Mouse (Mus musculus) lung, embryonic 16.5 days (tissue): ENCODE data around the gene Ddx51. TPM values are rescaled to one million over a fixed set of nuclear protein-coding genes. Genes with fewer than 3 reads are reported as not detected.

Source experiments
- ATAC-seq: fragments of 200-750 bp; cut with Nextera tagmentation; 2 replicates; pipeline ENCODE4 v1.8.0; 2017; ENCODE audit warnings: low read depth, mild to moderate bottlenecking, moderate library complexity
- H3K27ac ChIP-seq: fragments of 300-500 bp; sonication (generic); 2 replicates; pipeline ENCODE4 v1.5.1; 2014; ENCODE audit warnings: mild to moderate bottlenecking, control low read depth, low read length
- H3K27me3 ChIP-seq: fragments of 300-500 bp; sonication (generic); 2 replicates; pipeline ENCODE4 v1.6.1; 2014; ENCODE audit warnings: low read depth, low read length, mixed read lengths; ENCODE audit not compliant: control insufficient read depth, insufficient read depth
- H3K36me3 ChIP-seq: fragments of 300-500 bp; sonication (generic); 2 replicates; pipeline ENCODE4 v1.6.1; 2014; ENCODE audit warnings: low read length; ENCODE audit not compliant: control insufficient read depth, insufficient read depth
- H3K4me1 ChIP-seq: fragments of 300-500 bp; sonication (generic); replicated peaks from 2 replicates; pipeline ENCODE4 v1.6.1; 2014; ENCODE audit warnings: low read length, mixed read lengths; ENCODE audit not compliant: control insufficient read depth, insufficient read depth
- H3K4me2 ChIP-seq: fragments of 300-500 bp; sonication (generic); 2 replicates; pipeline ENCODE4 v1.6.1; 2014; ENCODE audit warnings: low read depth, low read length, control low read depth
- H3K4me3 ChIP-seq: fragments of 300-500 bp; sonication (generic); 2 replicates; pipeline ENCODE4 v1.5.1; 2014; ENCODE audit warnings: mild to moderate bottlenecking, low read length, control low read depth
- H3K9ac ChIP-seq: fragments of 300-500 bp; sonication (generic); 2 replicates; pipeline ENCODE4 v1.6.1; 2014; ENCODE audit warnings: low read length, control low read depth
- H3K9me3 ChIP-seq: fragments of 300-500 bp; sonication (generic); 2 replicates; pipeline ENCODE4 v1.6.1; 2016; ENCODE audit warnings: low read length; ENCODE audit not compliant: control insufficient read depth
- WGBS: fragments of 180-500 bp; shearing (Covaris S2); extraction: QIAGEN DNeasy Blood & Tissue Kit; methylation state at CpG from one replicate; pipeline ENCODE4 v1.1.7; 2014; 5-methylcytosine and 5-hydroxymethylcytosine counted together
- polyA plus RNA-seq: library from polyadenylated mRNA; unstranded; fragments of >200 nt; fragmentation: Nextera tagmentation; extraction: Ambion mirVana; gene quantifications from 2 replicates; pipeline ENCODE4 v1.2.1, GENCODE M21; 2015

Gene Ddx51
- 15.0 and 17.5 TPM in 2 replicates for polyA plus RNA-seq

DNA sequence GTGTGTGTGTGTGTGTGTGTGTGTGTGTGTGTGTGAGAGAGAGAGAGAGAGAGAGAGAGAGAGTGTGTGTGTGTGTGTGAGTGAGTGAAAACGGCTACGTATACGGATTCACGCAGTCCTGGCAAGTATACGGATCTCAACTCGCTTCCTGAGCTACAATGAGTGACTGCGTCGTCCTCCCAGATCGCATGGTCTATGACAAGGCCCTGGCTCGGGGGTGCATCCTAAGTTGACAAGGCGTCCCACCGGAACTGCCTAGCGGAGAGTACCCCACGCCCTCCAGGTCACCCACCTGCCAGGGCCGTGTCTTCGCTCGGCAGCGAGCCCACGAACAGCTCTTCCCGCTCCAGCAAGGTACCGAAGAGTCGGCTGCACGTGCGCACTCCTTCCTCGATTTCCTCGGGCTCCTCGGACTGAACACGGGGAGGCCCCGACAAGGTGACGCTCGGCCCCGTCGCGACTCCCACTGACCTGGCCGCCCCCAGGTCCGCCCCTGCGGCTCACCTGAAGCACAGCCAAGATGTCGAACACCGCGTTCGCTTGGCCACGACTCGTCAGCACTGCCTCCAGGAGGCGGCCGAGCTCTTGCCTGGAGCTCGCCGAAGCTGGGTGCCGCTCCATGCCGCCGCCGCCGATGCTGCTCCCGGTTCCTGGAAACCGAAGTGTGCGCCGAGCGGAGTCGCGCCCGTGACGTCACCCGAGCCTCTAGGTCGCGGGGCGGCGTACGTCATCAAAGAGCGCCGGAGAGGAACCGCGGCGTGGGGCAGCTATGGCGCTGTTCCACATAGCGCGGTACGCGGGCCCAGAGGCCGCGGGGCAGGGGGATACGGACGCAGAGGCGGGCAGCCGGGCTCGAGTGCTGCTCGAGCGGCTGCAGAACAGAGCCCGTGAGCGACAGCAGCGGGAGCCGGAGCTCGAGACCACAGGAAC lies at the start of gene Ddx51, which contains the start of gene Noc4l:
TSS of gene Ddx51 (plus strand) at position 733 of the 930 bp plus-strand sequence.
TSS of gene Noc4l (minus strand) at position 699 of the 930 bp plus-strand sequence.
- ATAC-seq, result peak; percentile 90
- Histone ChIP-seq H3K27me3 (no peaks in the 10 kb centered on the region), H3K9me3 (no peaks in the 10 kb centered on the region), H3K36me3 (peaks cover 53% of the 10 kb centered on the region), H3K4me1 (peaks cover 12% of the 10 kb centered on the region), H3K27ac (peak within 1 kb of the TSS; percentile 40; the same call in 1 of the 2 replicates), H3K4me2 (peak within 1 kb of the TSS; percentile 87), H3K4me3 (peak within 1 kb of the TSS; percentile 100), H3K9ac (peak within 1 kb of the TSS; percentile 93)
- WGBS, result under 1% methylated on average over 90 of the region's 91 CpGs

DNA sequence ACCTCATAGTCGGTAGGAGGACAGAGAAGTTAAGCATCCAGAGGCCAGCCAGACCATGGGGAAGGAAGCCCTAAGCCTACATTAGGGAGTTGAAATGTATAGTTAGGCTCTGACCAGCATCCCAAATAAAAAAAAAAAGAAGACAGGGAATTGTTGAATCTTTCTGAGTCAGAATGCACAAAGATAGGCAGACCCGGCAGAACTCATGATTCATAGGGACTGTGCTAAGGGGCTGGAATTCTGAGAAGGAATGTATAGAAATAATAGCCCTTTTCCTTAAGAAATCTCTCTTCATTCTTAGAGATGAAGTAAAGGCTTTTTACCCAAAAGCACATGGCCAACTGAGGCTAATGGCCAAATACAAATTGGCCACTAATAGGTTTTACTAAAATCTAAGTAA lies 48.9 kb upstream of the Ddx51 start:
- ATAC-seq, result no peak
- WGBS, result 86% methylated on average over 2 of the region's 2 CpGs

DNA sequence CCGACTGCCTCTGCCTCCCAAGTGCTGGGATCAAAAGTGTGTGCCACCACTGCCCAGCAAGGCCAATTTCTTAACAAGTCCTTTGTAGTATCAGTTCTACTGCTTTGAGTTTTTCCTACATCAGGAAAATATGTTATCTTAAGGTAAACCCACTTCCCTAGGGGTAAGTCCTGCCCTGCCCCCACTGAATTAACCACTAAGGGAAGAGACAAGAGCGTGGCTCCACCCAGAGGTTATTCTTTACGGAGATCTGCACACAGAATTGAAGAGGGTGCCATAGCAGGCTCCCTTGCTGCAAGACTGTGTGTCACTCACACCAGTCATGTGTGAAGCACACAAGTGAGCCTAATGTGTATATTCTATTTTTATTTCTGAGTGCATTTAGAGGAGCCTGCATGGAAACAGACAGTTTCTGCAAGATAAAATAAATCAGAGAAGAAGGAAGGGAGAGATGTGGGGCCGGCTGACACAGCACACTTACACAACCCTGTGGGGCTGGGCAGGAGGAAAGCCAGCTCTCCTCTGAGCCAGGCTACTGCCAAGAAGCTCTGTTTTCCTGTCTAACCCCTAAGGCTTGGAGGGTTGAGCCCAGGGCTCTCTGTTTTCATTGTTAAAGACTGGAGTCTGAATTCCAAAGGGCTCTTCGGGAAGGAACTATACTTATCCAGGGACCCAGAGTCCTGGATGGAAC lies 47.6 kb upstream of the Ddx51 start:
- no peaks in the 10 kb centered on the region for H3K9me3 ChIP-seq
- 38% methylated on average over 5 of the region's 5 CpGs for WGBS
- no peak overlapping the region for H3K4me3 ChIP-seq
- no peaks in the 10 kb centered on the region for H3K27me3 ChIP-seq
- no peak overlapping the region for H3K9ac ChIP-seq
- no peak for ATAC-seq
- H3K36me3 ChIP-seq, result no peaks in the 10 kb centered on the region
- no peaks in the 10 kb centered on the region for H3K4me1 ChIP-seq
- H3K4me2 ChIP-seq, result no peak overlapping the region
- H3K27ac ChIP-seq, result no peak overlapping the region

More for the DNA sequence above, 48.9 kb upstream of the Ddx51 start:
- H3K27me3 ChIP-seq, result no peaks in the 10 kb centered on the region
- H3K9ac ChIP-seq, result no peak overlapping the region
- no peak overlapping the region for H3K4me2 ChIP-seq
- H3K36me3 ChIP-seq, result no peaks in the 10 kb centered on the region
- no peaks in the 10 kb centered on the region for H3K9me3 ChIP-seq
- no peak overlapping the region for H3K4me3 ChIP-seq
- H3K27ac ChIP-seq, result no peak overlapping the region
- H3K4me1 ChIP-seq, result no peaks in the 10 kb centered on the region

GRCm38 (mm10) chr5:110607767-110608166 lies 45.5 kb upstream of the Ddx51 start:
- 29% methylated on average over 3 of the region's 3 CpGs for WGBS
- H3K4me3 ChIP-seq, result no peak overlapping the region
- no peak overlapping the region for H3K27ac ChIP-seq
- H3K36me3 ChIP-seq, result no peaks in the 10 kb centered on the region
- no peaks in the 10 kb centered on the region for H3K27me3 ChIP-seq
- no peak overlapping the region for H3K4me2 ChIP-seq
- H3K4me1 ChIP-seq, result no peaks in the 10 kb centered on the region
- no peak for ATAC-seq
- no peak overlapping the region for H3K9ac ChIP-seq
- H3K9me3 ChIP-seq, result no peaks in the 10 kb centered on the region

- H3K36me3 ChIP-seq, result no peaks in the 10 kb centered on the region
- WGBS, result 58% methylated on average over 6 of the region's 6 CpGs
Measured at GRCm38 (mm10) chr5:110608336-110608735, 44.9 kb upstream of the Ddx51 start.

DNA sequence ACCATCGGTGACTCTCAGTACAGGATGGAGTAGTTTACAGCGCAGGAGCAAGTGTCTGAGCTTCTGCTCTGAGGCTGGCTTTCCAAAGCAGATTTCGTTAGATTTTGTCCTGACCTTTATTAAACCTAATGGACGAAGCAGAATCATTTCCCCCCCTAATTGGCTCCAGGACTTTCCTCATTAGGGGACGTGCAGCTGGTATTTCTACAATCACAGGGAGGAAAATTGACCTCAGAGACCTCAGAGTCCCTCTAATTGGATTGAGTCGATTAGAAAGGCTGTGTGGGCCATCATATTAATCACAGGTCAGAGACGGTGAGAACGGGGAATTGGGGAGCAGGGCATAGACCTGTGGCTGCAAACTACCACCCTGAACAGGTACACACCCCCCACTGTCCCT lies 44.3 kb upstream of the Ddx51 start:
- Histone ChIP-seq H3K36me3 (no peaks in the 10 kb centered on the region), H3K9me3 (no peaks in the 10 kb centered on the region), H3K4me2 (no peak overlapping the region), H3K4me1 (no peaks in the 10 kb centered on the region), H3K27me3 (no peaks in the 10 kb centered on the region), H3K4me3 (no peak overlapping the region), H3K27ac (no peak overlapping the region), H3K9ac (no peak overlapping the region)
- ATAC-seq, result no peak
- 57% methylated on average over 8 of the region's 8 CpGs for WGBS

More at GRCm38 (mm10) chr5:110608336-110608735, 44.9 kb upstream of the Ddx51 start:
- ATAC-seq, result no peak
- Histone ChIP-seq H3K27me3 (no peaks in the 10 kb centered on the region), H3K4me1 (no peaks in the 10 kb centered on the region), H3K9ac (no peak overlapping the region), H3K9me3 (no peaks in the 10 kb centered on the region), H3K4me3 (no peak overlapping the region), H3K4me2 (no peak overlapping the region), H3K27ac (no peak overlapping the region)

- H3K9me3 ChIP-seq, result no peaks in the 10 kb centered on the region
- H3K4me1 ChIP-seq, result no peaks in the 10 kb centered on the region
- 72% methylated on average over 3 of the region's 3 CpGs for WGBS
- no peaks in the 10 kb centered on the region for H3K27me3 ChIP-seq
- H3K27ac ChIP-seq, result no peak overlapping the region
- H3K9ac ChIP-seq, result no peak overlapping the region
- H3K4me3 ChIP-seq, result no peak overlapping the region
- no peak overlapping the region for H3K4me2 ChIP-seq
- ATAC-seq, result no peak
- no peaks in the 10 kb centered on the region for H3K36me3 ChIP-seq
Measured at GRCm38 (mm10) chr5:110609425-110609824, 43.8 kb upstream of the Ddx51 start.

- Histone ChIP-seq H3K27me3 (no peaks in the 10 kb centered on the region), H3K9ac (no peak overlapping the region), H3K27ac (no peak overlapping the region), H3K36me3 (no peaks in the 10 kb centered on the region), H3K4me1 (no peaks in the 10 kb centered on the region), H3K9me3 (no peaks in the 10 kb centered on the region), H3K4me3 (no peak overlapping the region), H3K4me2 (no peak overlapping the region)
- ATAC-seq, result no peak
- 63% methylated on average over 5 of the region's 5 CpGs for WGBS
Measured at GRCm38 (mm10) chr5:110609868-110610267, 43.4 kb upstream of the Ddx51 start.

GRCm38 (mm10) chr5:110610484-110610883 lies 42.8 kb upstream of the Ddx51 start:
- Histone ChIP-seq H3K27me3 (no peaks in the 10 kb centered on the region), H3K4me2 (no peak overlapping the region), H3K36me3 (no peaks in the 10 kb centered on the region), H3K9ac (no peak overlapping the region), H3K9me3 (no peaks in the 10 kb centered on the region), H3K27ac (no peak overlapping the region), H3K4me3 (no peak overlapping the region), H3K4me1 (no peaks in the 10 kb centered on the region)
- 90% methylated on average over 7 of the region's 7 CpGs for WGBS
- no peak for ATAC-seq
